23 mouse cellular contexts compared by ENCODE assay signal in the genomic region with DNA sequence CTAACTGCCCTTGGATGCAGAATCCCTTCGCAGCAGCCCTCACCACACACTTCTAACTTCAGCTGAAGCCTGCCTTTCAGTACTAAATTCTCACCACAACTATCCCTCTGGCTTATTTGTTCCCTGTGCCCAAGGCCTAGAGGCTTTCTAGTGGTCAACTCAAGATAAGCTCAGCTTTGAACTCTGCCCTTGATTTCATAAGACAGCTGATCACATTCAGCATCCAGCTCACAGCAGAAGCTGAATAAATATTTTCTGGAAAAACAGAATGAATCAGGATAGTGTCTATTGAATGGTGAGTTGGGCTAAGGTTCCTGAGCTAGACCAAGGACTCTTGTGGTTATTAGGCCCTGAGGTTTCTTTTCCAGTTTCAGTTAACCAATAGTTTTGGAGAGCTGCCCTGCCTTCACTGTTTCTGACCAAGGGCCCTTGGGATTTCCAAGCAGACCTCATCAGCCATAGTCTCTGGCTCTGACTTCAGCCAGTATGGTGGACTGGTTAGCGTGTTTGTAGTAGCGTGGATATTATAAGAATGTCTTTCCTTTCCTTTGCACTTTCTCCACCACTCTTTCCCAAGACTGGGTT. TPM values are rescaled to one million over a fixed set of nuclear protein-coding genes. Genes with fewer than 3 reads are reported as not detected.
DNase-seq lines count a peak whose midpoint lies in the region; ATAC-seq and TF ChIP-seq lines count a peak whose summit lies in the region.
"Had no signal": no experiment of that assay in that cellular context is flagged by ENCODE, and none has a peak within 500 bp of the region (broad histone marks: within the 10 kb centered on the region; RNA-seq: fewer than 3 reads in every experiment).

No protein-coding gene starts in this region.

- H3K9me3 ChIP-seq in lung, postnatal 0 days (ENCODE audit: low read length): no peaks in the 10 kb centered on the region
- H3K9me3 ChIP-seq: embryonic facial prominence, embryonic 10.5 days; forebrain, embryonic 10.5 days; heart, embryonic 12.5 days had no signal

- no peaks in the 10 kb centered on the region for H3K4me1 ChIP-seq in lung, postnatal 0 days (ENCODE audit: insufficient read depth, low read depth, low read length)

- H3K27me3 ChIP-seq in lung, postnatal 0 days (replicated peaks; ENCODE audit: insufficient read depth, low read length): no peaks in the 10 kb centered on the region
- H3K27me3 ChIP-seq: heart, embryonic 12.5 days; Patski had no signal

- H3K4me2 ChIP-seq in lung, postnatal 0 days (replicated peaks; ENCODE audit: low read depth, low read length): no peak overlapping the region
- H3K4me2 ChIP-seq: heart, embryonic 12.5 days had no signal

- H3K4me3 ChIP-seq in lung, postnatal 0 days (ENCODE audit: low read depth, low read length): no peak overlapping the region
- H3K4me3 ChIP-seq: embryonic facial prominence, embryonic 10.5 days; erythroblast, embryonic 14.5 days; forebrain, embryonic 10.5 days; gastrocnemius, adult 2 months; heart, adult 2 months; heart, embryonic 12.5 days had no signal

- TF ChIP-seq CTCF in lung, postnatal 0 days (IDR thresholded peaks at IDR 0.05): no peak

- no peak for ATAC-seq in lung, postnatal 0 days
- ATAC-seq: activated CD4-positive, CD25-positive, alpha-beta regulatory T cell, adult 4 months; forebrain, embryonic 14.5 days; hindbrain, postnatal 0 days; Patski had no signal

- no peak for TF ChIP-seq EP300 in lung, postnatal 0 days (IDR thresholded peaks at IDR 0.05)

- WGBS in lung, postnatal 0 days: 89% methylated on average over 3 of the region's 3 CpGs

- H3K36me3 ChIP-seq in lung, postnatal 0 days (ENCODE audit: insufficient read depth, low read length): no peaks in the 10 kb centered on the region
- H3K36me3 ChIP-seq: embryonic facial prominence, embryonic 10.5 days; forebrain, embryonic 10.5 days; heart, embryonic 12.5 days had no signal

- no peak overlapping the region for H3K27ac ChIP-seq in lung, postnatal 0 days (ENCODE audit: low read length)
- H3K27ac ChIP-seq: embryonic facial prominence, embryonic 10.5 days; forebrain, embryonic 10.5 days; gastrocnemius, adult 2 months; heart, adult 2 months; hindbrain, postnatal 0 days had no signal

- H3K9ac ChIP-seq in lung, postnatal 0 days (replicated peaks; ENCODE audit: low read depth): no peak overlapping the region
- H3K9ac ChIP-seq: heart, embryonic 12.5 days had no signal

- DNase-seq in heart, adult 11 months: peak; percentile 67
- DNase-seq in heart, adult 18-20 months: no peak
- DNase-seq in ovary, adult 18-20 months (ENCODE audit: low spot score): peak; percentile 37
- no peak for DNase-seq in ovary, postnatal 36 days (ENCODE audit: low spot score)
- peak; percentile 49 for DNase-seq in adipocyte (ENCODE audit: low spot score)
- no peak for DNase-seq in lung, postnatal 0 days (ENCODE audit: low spot score)
- no peak for DNase-seq in kidney, postnatal 25 days
- DNase-seq: cerebellum, adult 2 months; cerebellum, postnatal 10 days; gastrocnemius, adult 2 months; gastrocnemius, postnatal 25 days; heart, adult 2 months; heart, postnatal 36 days; kidney, adult 11 months; kidney, adult 9 months had no signal

RNA-seq across cellular contexts. Expression of gene Wdfy2, which starts 5.7 kb away (rescaled TPM):
- total RNA-seq in heart, adult 18-20 months (2021): 1 to 10 TPM; 6.4 to 6.9 TPM
- 3.4 and 3.5 TPM in 2 replicates for polyA plus RNA-seq in lung, postnatal 0 days (2015; fragmentation: Nextera tagmentation; extraction: Ambion mirVana)

Comparison
In these comparisons a context has a peak if more than half of its experiments do, and no peak if none do; other contexts are left out.
1. DNase-seq: peak in heart, adult 11 months (single experiment), ovary, adult 18-20 months (single experiment) and adipocyte (single experiment); none in heart, adult 18-20 months (0 of 2), ovary, postnatal 36 days (single experiment), lung, postnatal 0 days (single experiment) and kidney, postnatal 25 days (0 of 2).